Mouse (Mus musculus) E14TG2a.4 (cell line): ENCODE data around the gene Kmt2b.

Experiments used
- CTCF ChIP-seq: conservative IDR thresholded peaks from 2 replicates; pipeline ENCODE4 v1.5.1; 2014; ENCODE audit warnings: low read length
- NANOG ChIP-seq: IDR thresholded peaks from 2 replicates; pipeline ENCODE4 v1.6.1; 2014; ENCODE audit warnings: borderline replicate concordance, low read length, mixed read lengths
- POU5F1 ChIP-seq: IDR thresholded peaks from 2 replicates; pipeline ENCODE4 v1.6.1; 2014; ENCODE audit warnings: low read length, borderline replicate concordance

GRCm38 (mm10) chr7:30635752-30636151 lies 47.2 kb upstream of the Kmt2b start, which contains the start of gene Etv2:
- TF ChIP-seq CTCF (no peak), POU5F1 (no peak), NANOG (no peak)
